Mouse (Mus musculus) thymus, adult 2 months (tissue): ENCODE measurements around the gene Mob4.

Experiments used
- CTCF ChIP-seq: fragments of 200-500 bp; IDR thresholded peaks from 2 replicates; pipeline ENCODE4 v1.5.1; 2012; ENCODE audit warnings: mild to moderate bottlenecking, control low read depth, low read length, moderate library complexity, borderline replicate concordance; ENCODE audit not compliant: control insufficient read depth, poor library complexity, insufficient read depth; ENCODE audit errors: extremely low read depth
- POLR2A ChIP-seq: fragments of 200-500 bp; IDR thresholded peaks from 2 replicates; pipeline ENCODE4 v1.6.1; 2012; ENCODE audit warnings: mild to moderate bottlenecking, low read length, control low read depth, moderate library complexity; ENCODE audit not compliant: control insufficient read depth, poor library complexity, insufficient read depth; ENCODE audit errors: extremely low read depth

GRCm38 (mm10) chr1:55171361-55172325, 40.6 kb downstream of the Mob4 start:
- TF ChIP-seq CTCF, result no peak
- no peak for TF ChIP-seq POLR2A
